Mouse (Mus musculus) liver, embryonic 16.5 days (tissue): ENCODE measurements at regions not wholly inside any gene's neighbourhood (a gene's known extent, or its start where the extent isn't known, plus 50 kb on each side); places are given as distances from the start of the nearest gene placed in this dataset.
"Not testable (repeated sequence)": the region's sequence is repeated elsewhere in the genome, so short reads cannot be mapped to it uniquely, and the experiment has no call there.

Experiments used
- ATAC-seq: fragments of 200-750 bp; cut with Nextera tagmentation; 2 replicates; pipeline ENCODE4 v1.8.0; 2017; ENCODE audit warnings: low read depth, mild to moderate bottlenecking, moderate number of reproducible peaks, moderate library complexity
- H3K27ac ChIP-seq: fragments of 300-500 bp; sonication (generic); 2 replicates; pipeline ENCODE4 v1.5.1; 2014; ENCODE audit warnings: mild to moderate bottlenecking, low read length
- H3K27me3 ChIP-seq: fragments of 300-500 bp; sonication (generic); 2 replicates; pipeline ENCODE4 v1.6.1; 2014; ENCODE audit warnings: low read depth, low read length, mixed read lengths; ENCODE audit not compliant: control insufficient read depth, insufficient read depth
- H3K36me3 ChIP-seq: fragments of 300-500 bp; sonication (generic); 2 replicates; pipeline ENCODE4 v1.6.1; 2014; ENCODE audit warnings: mild to moderate bottlenecking; ENCODE audit not compliant: control insufficient read depth, insufficient read depth
- H3K4me1 ChIP-seq: fragments of 300-500 bp; sonication (generic); 2 replicates; pipeline ENCODE4 v1.6.1; 2014; ENCODE audit warnings: low read depth, low read length, mixed read lengths; ENCODE audit not compliant: control insufficient read depth
- H3K4me2 ChIP-seq: fragments of 300-500 bp; sonication (generic); 2 replicates; pipeline ENCODE4 v1.6.1; 2014; ENCODE audit warnings: low read depth, low read length, mixed read lengths
- H3K4me3 ChIP-seq: fragments of 300-500 bp; sonication (generic); 2 replicates; pipeline ENCODE4 v1.5.1; 2014; ENCODE audit warnings: low read depth, mild to moderate bottlenecking, low read length
- H3K9ac ChIP-seq: fragments of 300-500 bp; sonication (generic); 2 replicates; pipeline ENCODE4 v1.6.1; 2014; ENCODE audit warnings: low read depth, low read length
- H3K9me3 ChIP-seq: fragments of 300-500 bp; sonication (generic); replicated peaks from 2 replicates; pipeline ENCODE4 v1.6.1; 2016; ENCODE audit warnings: low read length; ENCODE audit not compliant: control insufficient read depth
- WGBS: fragments of 180-500 bp; shearing (Covaris S2); extraction: QIAGEN DNeasy Blood & Tissue Kit; methylation state at CpG from one replicate; pipeline ENCODE4 v1.1.7; 2014; ENCODE audit not compliant: insufficient replicate concordance; 5-methylcytosine and 5-hydroxymethylcytosine counted together

DNA sequence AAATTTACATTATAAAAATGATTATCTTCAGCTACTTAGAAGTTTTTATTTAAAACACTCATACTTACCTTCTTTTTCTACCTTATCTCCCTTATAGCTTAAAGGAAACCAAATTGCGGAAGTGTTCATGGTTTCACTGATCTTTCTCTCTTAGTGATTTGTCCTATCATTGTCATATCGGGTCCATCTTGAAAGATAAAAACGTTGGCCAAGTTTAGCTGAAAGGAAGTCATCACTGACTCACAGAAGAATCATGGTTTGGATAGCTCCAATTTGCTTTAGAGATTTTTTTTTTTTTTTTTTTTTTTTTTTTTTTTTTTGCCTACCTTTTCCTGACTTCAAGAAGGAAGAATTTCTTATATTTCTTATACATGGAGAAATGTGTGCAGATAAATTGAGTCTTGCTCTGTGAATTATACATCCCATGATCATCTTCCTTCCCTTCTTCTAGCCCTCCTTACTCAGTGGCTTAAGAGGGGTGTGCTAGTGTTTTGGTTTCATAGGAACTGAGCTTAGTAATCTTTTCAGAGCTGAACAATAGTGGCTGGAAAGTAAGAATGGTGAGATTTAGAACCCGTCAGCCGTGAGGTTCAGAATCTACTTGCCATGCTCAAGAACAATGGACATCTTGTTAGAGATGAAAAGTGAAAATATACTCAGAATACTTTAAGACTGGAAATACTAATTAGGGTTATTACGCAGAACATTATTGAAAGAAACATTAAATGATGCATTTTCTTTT lies 76.6 kb downstream of the Gm13691 start:
- H3K9me3 ChIP-seq = no peaks in the 10 kb centered on the region
- no peak for ATAC-seq
- WGBS = 60% methylated on average over 6 of the region's 6 CpGs
- no peak overlapping the region for H3K4me2 ChIP-seq
- H3K4me1 ChIP-seq = no peaks in the 10 kb centered on the region; the same call in 1 of the 2 replicates
- no peaks in the 10 kb centered on the region for H3K36me3 ChIP-seq
- no peaks in the 10 kb centered on the region for H3K27me3 ChIP-seq
- H3K9ac ChIP-seq = no peak overlapping the region
- no peak overlapping the region for H3K27ac ChIP-seq
- no peak overlapping the region for H3K4me3 ChIP-seq

DNA sequence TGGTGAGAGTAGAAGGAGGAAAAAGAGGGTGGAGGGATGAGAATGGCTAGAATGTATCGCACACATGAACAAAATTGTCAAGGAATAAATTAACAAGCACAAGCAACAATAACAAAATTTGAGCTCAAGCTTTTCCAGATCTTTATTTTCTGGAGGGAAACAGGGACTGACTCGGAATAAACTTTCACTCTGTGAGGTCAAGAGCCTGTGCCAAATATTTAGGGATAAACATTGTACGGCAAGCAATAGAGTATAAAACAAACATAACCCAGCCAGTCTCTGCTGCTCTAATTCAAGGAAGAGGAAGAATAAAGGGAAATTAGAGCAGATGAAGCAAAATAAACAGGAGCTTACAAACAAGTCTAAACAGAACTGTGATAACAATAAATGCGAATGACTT lies 78.3 kb downstream of the Gm13691 start:
- WGBS = 76% methylated on average over 4 of the region's 4 CpGs
- Histone ChIP-seq H3K9ac (no peak overlapping the region), H3K27me3 (no peaks in the 10 kb centered on the region), H3K27ac (no peak overlapping the region), H3K4me1 (no peaks in the 10 kb centered on the region; the same call in none of the 2 replicates), H3K36me3 (no peaks in the 10 kb centered on the region), H3K9me3 (no peaks in the 10 kb centered on the region), H3K4me2 (no peak overlapping the region), H3K4me3 (no peak overlapping the region)
- ATAC-seq = no peak

GRCm38 (mm10) chr2:84069411-84069810 lies 79.1 kb downstream of the Gm13691 start:
- not testable (repeated sequence) for H3K4me1 ChIP-seq, ATAC-seq, H3K36me3 ChIP-seq, H3K9me3 ChIP-seq, H3K9ac ChIP-seq, H3K27me3 ChIP-seq, H3K4me3 ChIP-seq, H3K27ac ChIP-seq, H3K4me2 ChIP-seq
- 63% methylated on average over 1 of the region's 1 CpGs for WGBS

GRCm38 (mm10) chr2:84072881-84073583 lies 82.7 kb downstream of the Gm13691 start:
- Histone ChIP-seq H3K4me1 (no peaks in the 10 kb centered on the region; the same call in 1 of the 2 replicates), H3K27ac (no peak overlapping the region), H3K4me3 (no peak overlapping the region), H3K4me2 (no peak overlapping the region), H3K27me3 (no peaks in the 10 kb centered on the region), H3K9me3 (no peaks in the 10 kb centered on the region), H3K36me3 (no peaks in the 10 kb centered on the region), H3K9ac (no peak overlapping the region)
- 55% methylated on average over 8 of the region's 8 CpGs for WGBS
- ATAC-seq = no peak

GRCm38 (mm10) chr2:84075944-84076343 lies 85.6 kb downstream of the Gm13691 start:
- no peak for ATAC-seq
- Histone ChIP-seq H3K27me3 (no peaks in the 10 kb centered on the region), H3K9ac (no peak overlapping the region), H3K4me1 (peaks cover 11% of the 10 kb centered on the region), H3K4me2 (no peak overlapping the region), H3K27ac (no peak overlapping the region), H3K4me3 (no peak overlapping the region), H3K36me3 (no peaks in the 10 kb centered on the region), H3K9me3 (no peaks in the 10 kb centered on the region)
- WGBS = 72% methylated on average over 3 of the region's 3 CpGs

DNA sequence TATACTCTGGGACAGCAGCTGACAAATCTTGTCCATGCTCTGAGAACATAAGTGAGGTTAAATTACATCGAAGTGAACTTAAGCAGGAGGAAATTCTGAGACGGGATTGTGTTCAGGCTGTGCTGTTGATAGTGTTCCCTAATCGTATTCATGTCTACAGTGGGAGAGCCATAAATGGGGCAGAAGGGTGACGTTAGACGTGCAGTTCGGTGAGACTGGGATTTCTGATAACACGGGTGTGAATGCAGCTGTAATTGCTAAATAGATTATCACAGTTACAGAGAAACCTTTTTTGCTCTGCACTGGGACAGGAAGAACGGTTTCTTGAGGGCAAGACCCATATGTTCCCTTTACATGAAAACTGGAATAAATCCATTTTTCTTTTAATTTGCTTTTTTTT lies 88.9 kb downstream of the Gm13691 start:
- Histone ChIP-seq H3K9me3 (no peaks in the 10 kb centered on the region), H3K36me3 (no peaks in the 10 kb centered on the region), H3K4me1 (peaks cover 11% of the 10 kb centered on the region), H3K27me3 (no peaks in the 10 kb centered on the region), H3K4me3 (no peak overlapping the region), H3K9ac (no peak overlapping the region), H3K4me2 (peak overlapping the region; percentile 26), H3K27ac (peak overlapping the region; percentile 70; the same call in 1 of the 2 replicates)
- 16% methylated on average over 8 of the region's 8 CpGs for WGBS
- peak; percentile 98 for ATAC-seq

- Histone ChIP-seq H3K27me3 (no peaks in the 10 kb centered on the region), H3K4me1 (peaks cover 11% of the 10 kb centered on the region), H3K4me2 (no peak overlapping the region), H3K9me3 (no peaks in the 10 kb centered on the region), H3K9ac (no peak overlapping the region), H3K27ac (no peak overlapping the region), H3K36me3 (no peaks in the 10 kb centered on the region), H3K4me3 (no peak overlapping the region)
- ATAC-seq = peak; percentile 57
- WGBS = 21% methylated on average over 3 of the region's 3 CpGs
These were observed 89.9 kb downstream of the Gm13691 start for GRCm38 (mm10) chr2:84080228-84080627.

- ATAC-seq = no peak
- WGBS = 60% methylated on average over 1 of the region's 1 CpGs
- no peaks in the 10 kb centered on the region for H3K27me3 ChIP-seq
- no peak overlapping the region for H3K4me2 ChIP-seq
- no peak overlapping the region for H3K27ac ChIP-seq
- H3K9me3 ChIP-seq = no peaks in the 10 kb centered on the region
- H3K4me1 ChIP-seq = no peaks in the 10 kb centered on the region
- H3K9ac ChIP-seq = no peak overlapping the region
- no peaks in the 10 kb centered on the region for H3K36me3 ChIP-seq
- no peak overlapping the region for H3K4me3 ChIP-seq
These were observed 104.4 kb downstream of the Gm13691 start for GRCm38 (mm10) chr2:84094751-84095150.

- ATAC-seq = no peak
- H3K27ac ChIP-seq = no peak overlapping the region
- no peaks in the 10 kb centered on the region for H3K27me3 ChIP-seq
- no peaks in the 10 kb centered on the region for H3K4me1 ChIP-seq
- no peaks in the 10 kb centered on the region for H3K36me3 ChIP-seq
- no peak overlapping the region for H3K9ac ChIP-seq
- 70% methylated on average over 4 of the region's 4 CpGs for WGBS
- H3K4me2 ChIP-seq = no peak overlapping the region
- H3K9me3 ChIP-seq = no peaks in the 10 kb centered on the region
- H3K4me3 ChIP-seq = no peak overlapping the region
These were observed 108.4 kb downstream of the Gm13691 start for GRCm38 (mm10) chr2:84098746-84099145.
